Mouse (Mus musculus) erythroblast, embryonic 14.5 days (primary cell): ENCODE results near the gene Fcrl1.

Experiments
- GATA1 ChIP-seq: IDR thresholded peaks from 2 replicates; pipeline ENCODE4 v1.6.1; 2012; ENCODE audit warnings: low read length, inconsistent platforms, mixed read lengths
- TAL1 ChIP-seq: IDR thresholded peaks from 3 replicates; pipeline ENCODE4 v1.6.1; 2012; ENCODE audit warnings: low read length, inconsistent platforms, mixed read lengths

DNA sequence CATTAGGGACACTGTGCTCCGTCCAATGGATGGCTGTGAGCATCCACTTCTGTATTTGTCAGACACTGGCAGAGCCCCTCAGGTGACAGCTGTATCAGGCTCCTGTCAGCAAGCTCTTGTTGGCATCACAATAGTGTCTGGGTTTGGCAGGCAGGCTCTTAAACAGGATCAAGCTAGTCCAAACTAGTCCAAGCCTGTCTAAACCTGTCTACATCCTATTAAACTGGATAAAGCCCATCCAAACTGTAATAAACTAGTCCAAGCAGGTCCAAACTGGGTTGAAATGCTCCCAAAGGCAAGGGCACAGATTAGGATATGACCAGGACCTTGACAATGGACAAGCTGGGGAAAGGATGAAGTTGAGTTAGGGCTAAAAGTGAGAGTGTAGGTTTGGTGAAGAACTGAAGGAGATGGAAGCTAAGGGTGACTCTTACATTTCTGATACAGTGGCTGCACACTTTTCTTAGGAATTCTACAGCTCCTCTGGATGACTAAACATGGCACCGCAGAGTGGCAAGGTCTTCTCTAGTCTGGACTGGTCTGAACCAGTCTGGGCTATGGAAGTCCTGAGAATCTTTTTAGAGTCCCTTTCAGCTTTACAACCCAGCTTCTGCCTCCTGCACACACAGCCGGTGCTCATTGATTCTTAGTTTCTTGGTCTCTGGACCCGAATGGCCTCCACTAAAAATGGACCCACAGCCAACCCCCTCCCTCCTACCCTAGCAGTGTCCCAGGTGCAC lies 33.2 kb downstream of the Fcrl1 start:
- TF ChIP-seq GATA1 (no peak), TAL1 (no peak)
